Mouse (Mus musculus) forebrain, embryonic 14.5 days (tissue): ENCODE measurements around the gene Dnajc28. TPM values are rescaled to one million over a fixed set of nuclear protein-coding genes. Genes with fewer than 3 reads are reported as not detected.

Experiments
- ATAC-seq: fragments of 200-750 bp; cut with Nextera tagmentation; 2 replicates; pipeline ENCODE4 v1.8.0; 2017; ENCODE audit warnings: mild to moderate bottlenecking, moderate library complexity
- DNase-seq: peaks from one replicate; pipeline ENCODE4 v3.0.0-alpha.2; 2015; ENCODE audit warnings: low spot score
- H3K27ac ChIP-seq: fragments of 300-500 bp; sonication (generic); 2 replicates; pipeline ENCODE4 v1.5.1; 2014; ENCODE audit warnings: low read depth, mild to moderate bottlenecking, control low read depth, low read length, moderate library complexity
- H3K27me3 ChIP-seq: fragments of 300-500 bp; sonication (generic); replicated peaks from 2 replicates; pipeline ENCODE4 v1.6.1; 2014; ENCODE audit warnings: low read length, control low read depth, mixed read lengths; ENCODE audit not compliant: control insufficient read depth, insufficient read depth
- H3K36me3 ChIP-seq: fragments of 300-500 bp; sonication (generic); 2 replicates; pipeline ENCODE4 v1.6.1; 2014; ENCODE audit warnings: low read length, control low read depth; ENCODE audit not compliant: control insufficient read depth, insufficient read depth
- H3K4me1 ChIP-seq: fragments of 300-500 bp; sonication (generic); 2 replicates; pipeline ENCODE4 v1.6.1; 2014; ENCODE audit warnings: antibody characterized with exemption, low read length, control low read depth; ENCODE audit not compliant: control insufficient read depth, insufficient read depth
- H3K4me2 ChIP-seq: fragments of 300-500 bp; sonication (generic); 2 replicates; pipeline ENCODE4 v1.6.1; 2014; ENCODE audit warnings: mild to moderate bottlenecking, control low read depth, low read length
- H3K4me3 ChIP-seq: fragments of 300-500 bp; sonication (generic); 2 replicates; pipeline ENCODE4 v1.5.1; 2014; ENCODE audit warnings: low read depth, low read length, control low read depth
- H3K9ac ChIP-seq: fragments of 300-500 bp; sonication (generic); 2 replicates; pipeline ENCODE4 v1.6.1; 2014; ENCODE audit warnings: mild to moderate bottlenecking, low read length, control low read depth, moderate library complexity
- H3K9me3 ChIP-seq: fragments of 300-500 bp; sonication (generic); replicated peaks from 2 replicates; pipeline ENCODE4 v1.6.1; 2016; ENCODE audit warnings: low read length, control low read depth, mixed read lengths; ENCODE audit not compliant: control insufficient read depth
- WGBS: fragments of 180-500 bp; shearing (Covaris S2); extraction: QIAGEN DNeasy Blood & Tissue Kit; methylation state at CpG from one replicate; pipeline ENCODE4 v1.1.7; 2014; 5-methylcytosine and 5-hydroxymethylcytosine counted together
- polyA plus RNA-seq: library from polyadenylated mRNA; unstranded; fragments of >200 nt; fragmentation: Nextera tagmentation; extraction: Ambion mirVana; gene quantifications from 2 replicates; pipeline ENCODE4 v1.2.1, GENCODE M21; 2014

The Dnajc28 gene
- polyA plus RNA-seq, 1 experiment from 2014 or later = 8.4 TPM

DNA sequence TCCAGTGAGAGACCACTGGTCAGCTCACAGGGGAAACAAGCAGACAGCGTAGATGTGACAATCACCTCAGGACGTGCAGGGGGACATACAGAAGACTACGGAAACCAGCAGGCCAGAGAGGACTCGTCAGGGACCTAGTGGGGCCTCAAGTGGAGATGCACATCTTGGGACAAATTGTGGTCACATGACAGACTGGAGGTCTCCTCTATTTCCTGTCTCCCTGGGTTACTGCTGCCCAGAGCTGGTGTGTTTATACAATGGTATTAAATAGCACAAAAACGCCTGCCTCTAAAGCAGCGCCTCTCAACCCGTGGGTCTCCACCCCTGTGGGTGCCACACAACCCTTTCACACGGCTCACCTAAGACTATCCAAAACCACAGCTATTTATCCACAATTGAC, 26.7 kb downstream of the Dnajc28 start:
- H3K4me3 ChIP-seq = no peak overlapping the region

GRCm38 (mm10) chr16:91588703-91589102, 30.1 kb downstream of the Dnajc28 start:
- Histone ChIP-seq H3K4me3 (no peak overlapping the region), H3K9me3 (no peaks in the 10 kb centered on the region), H3K27ac (no peak overlapping the region), H3K4me1 (no peaks in the 10 kb centered on the region), H3K27me3 (no peaks in the 10 kb centered on the region), H3K36me3 (peaks cover 18% of the 10 kb centered on the region), H3K9ac (no peak overlapping the region), H3K4me2 (no peak overlapping the region)
- ATAC-seq (no peak), DNase-seq (no peak)
- WGBS = 85% methylated on average over 3 of the region's 3 CpGs

More for the DNA sequence above, 26.7 kb downstream of the Dnajc28 start:
- no peaks in the 10 kb centered on the region for H3K9me3 ChIP-seq
- no peaks in the 10 kb centered on the region for H3K27me3 ChIP-seq
- DNase-seq = no peak
- no peak for ATAC-seq
- no peaks in the 10 kb centered on the region for H3K36me3 ChIP-seq
- no peak overlapping the region for H3K4me2 ChIP-seq
- peaks cover 8% of the 10 kb centered on the region; the same call in 1 of the 2 replicates for H3K4me1 ChIP-seq
- H3K9ac ChIP-seq = no peak overlapping the region
- WGBS = 72% methylated on average over 8 of the region's 8 CpGs
- H3K27ac ChIP-seq = no peak overlapping the region

- DNase-seq (no peak), ATAC-seq (no peak)
- H3K4me1 ChIP-seq = no peaks in the 10 kb centered on the region
- H3K4me2 ChIP-seq = no peak overlapping the region
- H3K9ac ChIP-seq = no peak overlapping the region
- H3K36me3 ChIP-seq = peaks cover 18% of the 10 kb centered on the region
- no peaks in the 10 kb centered on the region for H3K9me3 ChIP-seq
- 52% methylated on average over 6 of the region's 6 CpGs for WGBS
- H3K27me3 ChIP-seq = no peaks in the 10 kb centered on the region
- H3K4me3 ChIP-seq = no peak overlapping the region
- H3K27ac ChIP-seq = no peak overlapping the region
Measured at GRCm38 (mm10) chr16:91587730-91588453, 30.9 kb downstream of the Dnajc28 start.

- H3K4me1 ChIP-seq = no peaks in the 10 kb centered on the region
- H3K36me3 ChIP-seq = peaks cover 22% of the 10 kb centered on the region
- H3K4me2 ChIP-seq = no peak overlapping the region
- no peak overlapping the region for H3K9ac ChIP-seq
- H3K9me3 ChIP-seq = no peaks in the 10 kb centered on the region
- H3K27ac ChIP-seq = no peak overlapping the region
- H3K27me3 ChIP-seq = no peaks in the 10 kb centered on the region
- DNase-seq (no peak), ATAC-seq (no peak)
- WGBS = 91% methylated on average over 6 of the region's 6 CpGs
- H3K4me3 ChIP-seq = no peak overlapping the region
Measured at GRCm38 (mm10) chr16:91586244-91586643, 32.6 kb downstream of the Dnajc28 start.

GRCm38 (mm10) chr16:91585617-91586016, 33.2 kb downstream of the Dnajc28 start:
- no peaks in the 10 kb centered on the region for H3K9me3 ChIP-seq
- peaks cover 25% of the 10 kb centered on the region for H3K36me3 ChIP-seq
- no peaks in the 10 kb centered on the region for H3K27me3 ChIP-seq
- no peak overlapping the region for H3K27ac ChIP-seq
- no peak overlapping the region for H3K4me3 ChIP-seq
- no peak overlapping the region for H3K4me2 ChIP-seq
- WGBS = 94% methylated on average over 5 of the region's 5 CpGs
- DNase-seq (no peak), ATAC-seq (no peak)
- no peak overlapping the region for H3K9ac ChIP-seq
- no peaks in the 10 kb centered on the region for H3K4me1 ChIP-seq

GRCm38 (mm10) chr16:91582307-91582706, 36.5 kb downstream of the Dnajc28 start:
- WGBS = 71% methylated on average over 2 of the region's 2 CpGs
- peak; percentile 60 for DNase-seq
- ATAC-seq = no peak

GRCm38 (mm10) chr16:91578980-91579720, 39.7 kb downstream of the Dnajc28 start:
- peaks cover 27% of the 10 kb centered on the region for H3K36me3 ChIP-seq
- H3K4me3 ChIP-seq = no peak overlapping the region
- 70% methylated on average over 14 of the region's 14 CpGs for WGBS
- DNase-seq (peak; percentile 93), ATAC-seq (peak; percentile 95)
- H3K4me1 ChIP-seq = no peaks in the 10 kb centered on the region
- no peaks in the 10 kb centered on the region for H3K9me3 ChIP-seq
- H3K4me2 ChIP-seq = no peak overlapping the region
- H3K27me3 ChIP-seq = no peaks in the 10 kb centered on the region
- H3K9ac ChIP-seq = no peak overlapping the region
- H3K27ac ChIP-seq = peak overlapping the region; percentile 56; the same call in 1 of the 2 replicates

More at GRCm38 (mm10) chr16:91582307-91582706, 36.5 kb downstream of the Dnajc28 start:
- Histone ChIP-seq H3K36me3 (peaks cover 28% of the 10 kb centered on the region), H3K27me3 (no peaks in the 10 kb centered on the region), H3K9ac (no peak overlapping the region), H3K4me3 (no peak overlapping the region), H3K9me3 (no peaks in the 10 kb centered on the region), H3K27ac (no peak overlapping the region), H3K4me2 (no peak overlapping the region), H3K4me1 (no peaks in the 10 kb centered on the region)

- H3K9ac ChIP-seq = no peak overlapping the region
- WGBS = 55% methylated on average over 13 of the region's 13 CpGs
- DNase-seq (no peak), ATAC-seq (no peak)
- H3K27me3 ChIP-seq = no peaks in the 10 kb centered on the region
- peaks cover 16% of the 10 kb centered on the region; the same call in 1 of the 2 replicates for H3K36me3 ChIP-seq
- H3K4me1 ChIP-seq = no peaks in the 10 kb centered on the region
- H3K4me3 ChIP-seq = no peak overlapping the region
- no peak overlapping the region for H3K27ac ChIP-seq
- no peak overlapping the region for H3K4me2 ChIP-seq
- no peaks in the 10 kb centered on the region for H3K9me3 ChIP-seq
Measured at GRCm38 (mm10) chr16:91575151-91575550, 43.7 kb downstream of the Dnajc28 start.

DNA sequence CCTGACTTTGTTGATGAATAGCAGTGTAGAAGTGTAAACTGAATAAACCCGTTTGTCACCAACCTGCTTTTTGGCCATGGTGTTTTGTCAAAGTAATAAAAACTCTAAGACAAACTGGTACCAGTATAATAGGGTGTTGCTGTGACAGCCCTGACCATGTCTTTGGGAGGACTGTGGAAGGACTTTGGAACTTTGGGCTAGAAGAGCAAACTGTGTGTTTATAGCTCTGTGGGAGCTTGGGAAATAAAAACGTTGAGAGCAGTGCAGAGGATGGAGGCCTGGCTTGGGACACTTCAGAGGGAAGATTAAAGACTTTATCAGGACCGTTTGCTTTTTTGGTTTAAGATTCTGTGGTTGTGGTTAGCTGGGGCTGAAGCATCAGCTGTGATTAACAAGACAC, 47.7 kb downstream of the Dnajc28 start:
- H3K36me3 ChIP-seq = peaks cover 11% of the 10 kb centered on the region; the same call in 1 of the 2 replicates
- no peaks in the 10 kb centered on the region for H3K4me1 ChIP-seq
- H3K9me3 ChIP-seq = no peaks in the 10 kb centered on the region
- no peak overlapping the region for H3K4me3 ChIP-seq
- H3K4me2 ChIP-seq = no peak overlapping the region
- DNase-seq = no peak
- 77% methylated on average over 3 of the region's 3 CpGs for WGBS
- H3K27ac ChIP-seq = no peak overlapping the region
- H3K9ac ChIP-seq = no peak overlapping the region
- no peak for ATAC-seq
- no peaks in the 10 kb centered on the region for H3K27me3 ChIP-seq
